18 mouse cellular contexts compared by ENCODE assay signal in genomic region chr1:169693040-169693439, GRCm38 (mm10). TPM values are rescaled to one million over a fixed set of nuclear protein-coding genes. Genes with fewer than 3 reads are reported as not detected.
"Had no signal": no experiment of that assay in that cellular context is flagged by ENCODE, and none has a peak within 500 bp of the region (broad histone marks: within the 10 kb centered on the region; RNA-seq: fewer than 3 reads in every experiment).

No protein-coding gene starts in this region.

- DNase-seq: kidney, adult 11 months; kidney, adult 8-10 months; kidney, postnatal 10 days; layer of hippocampus, postnatal 36 days; liver, embryonic 13.5 days; lung, adult 2 months; lung, postnatal 14 days; lung, postnatal 4 days; thymus, adult 18-20 months; thymus, postnatal 36 days had no signal

- H3K4me1 ChIP-seq: intestine, embryonic 15.5 days; kidney, embryonic 15.5 days; liver, embryonic 13.5 days had no signal

- H3K4me3 ChIP-seq: intestine, embryonic 15.5 days; kidney, embryonic 15.5 days; left cerebral cortex, adult 2 months; liver, embryonic 13.5 days; myocyte; neural tube, embryonic 13.5 days had no signal

- H3K36me3 ChIP-seq: intestine, embryonic 15.5 days; kidney, embryonic 15.5 days; liver, embryonic 13.5 days; neural tube, embryonic 13.5 days had no signal

- ATAC-seq: intestine, embryonic 15.5 days had no signal

- H3K9ac ChIP-seq: intestine, embryonic 15.5 days; kidney, embryonic 15.5 days; liver, embryonic 13.5 days; neural tube, embryonic 13.5 days had no signal

- H3K4me2 ChIP-seq: intestine, embryonic 15.5 days; kidney, embryonic 15.5 days; liver, embryonic 13.5 days; neural tube, embryonic 13.5 days had no signal

- H3K27me3 ChIP-seq: intestine, embryonic 15.5 days; kidney, embryonic 15.5 days; liver, embryonic 13.5 days; neural tube, embryonic 13.5 days had no signal

- H3K27ac ChIP-seq: intestine, embryonic 15.5 days; kidney, embryonic 15.5 days; left cerebral cortex, adult 2 months; liver, embryonic 13.5 days; neural tube, embryonic 13.5 days had no signal

- H3K9me3 ChIP-seq: intestine, embryonic 15.5 days; kidney, embryonic 15.5 days; liver, embryonic 13.5 days; neural tube, embryonic 13.5 days had no signal

RNA-seq across cellular contexts. Expression of gene Rgs5, which starts 37.7 kb away (rescaled TPM):
- total RNA-seq: megakaryocyte-erythroid progenitor cell, adult 5-6 weeks; monocyte, adult 5-6 weeks had no signal

RNA-seq across cellular contexts. Expression of gene Rgs4, which starts 54.4 kb away (rescaled TPM):
- total RNA-seq: megakaryocyte progenitor cell, adult 5-6 weeks; megakaryocyte-erythroid progenitor cell, adult 5-6 weeks; monocyte, adult 5-6 weeks had no signal
